Mouse (Mus musculus) cerebellum, adult 2 months (tissue): ENCODE data around the gene Usp49. TPM values are rescaled to one million over a fixed set of nuclear protein-coding genes. Genes with fewer than 3 reads are reported as not detected.

ENCODE experiments used
- DNase-seq, 2 experiments: peaks; one replicate each; pipeline ENCODE4 v3.0.0; 2021
- H3K27ac ChIP-seq: fragments of 200-500 bp; 2 replicates; pipeline ENCODE4 v1.5.1; 2012; ENCODE audit warnings: low read length, control low read depth, inconsistent platforms; ENCODE audit not compliant: insufficient read depth
- H3K27me3 ChIP-seq: fragments of 200-500 bp; 2 replicates; pipeline ENCODE4 v1.6.1; 2012; ENCODE audit warnings: inconsistent platforms, mild to moderate bottlenecking, low read length, moderate library complexity; ENCODE audit not compliant: control insufficient read depth, insufficient read depth
- H3K4me1 ChIP-seq: fragments of 200-500 bp; 2 replicates; pipeline ENCODE4 v1.6.1; 2011; ENCODE audit warnings: low read length; ENCODE audit not compliant: control insufficient read depth, insufficient read depth
- H3K4me3 ChIP-seq: fragments of 200-500 bp; replicated peaks from 2 replicates; pipeline ENCODE3; 2011; ENCODE audit warnings: mild to moderate bottlenecking, low read depth, low read length, control low read depth; ENCODE audit not compliant: insufficient read depth
- CTCF ChIP-seq: fragments of 200-500 bp; IDR thresholded peaks from 2 replicates; pipeline ENCODE4 v1.5.1; 2011; ENCODE audit warnings: low read depth, mild to moderate bottlenecking, control low read depth, low read length, moderate library complexity, borderline replicate concordance; ENCODE audit not compliant: insufficient read depth
- POLR2A ChIP-seq: fragments of 200-500 bp; IDR thresholded peaks from 2 replicates; pipeline ENCODE4 v1.6.1; 2011; ENCODE audit warnings: low read length, control low read depth, borderline replicate concordance; ENCODE audit not compliant: insufficient read depth
- WGBS: fragments of 180-500 bp; shearing (Covaris S2); methylation state at CpG from one replicate; pipeline ENCODE4 v1.1.7; 2018; 5-methylcytosine and 5-hydroxymethylcytosine counted together
- polyA plus RNA-seq: library from polyadenylated mRNA; depleted of rRNA; stranded (reverse); fragments of >200 nt; gene quantifications from 2 replicates; pipeline ENCODE4 v1.2.3, GENCODE M21; 2012

The Usp49 gene
- polyA plus RNA-seq, 1 experiment, result 11.2 TPM

GRCm38 (mm10) chr17:47627791-47628190 is 2.7 kb upstream of the Usp49 start:
- Histone ChIP-seq H3K4me3 (no peak overlapping the region), H3K4me1 (no peaks in the 10 kb centered on the region), H3K27ac (no peak overlapping the region), H3K27me3 (no peaks in the 10 kb centered on the region)
- DNase-seq, result no peak
- TF ChIP-seq CTCF, result no peak
- no peak for TF ChIP-seq POLR2A
- 87% methylated on average over 2 of the region's 2 CpGs for WGBS

DNA sequence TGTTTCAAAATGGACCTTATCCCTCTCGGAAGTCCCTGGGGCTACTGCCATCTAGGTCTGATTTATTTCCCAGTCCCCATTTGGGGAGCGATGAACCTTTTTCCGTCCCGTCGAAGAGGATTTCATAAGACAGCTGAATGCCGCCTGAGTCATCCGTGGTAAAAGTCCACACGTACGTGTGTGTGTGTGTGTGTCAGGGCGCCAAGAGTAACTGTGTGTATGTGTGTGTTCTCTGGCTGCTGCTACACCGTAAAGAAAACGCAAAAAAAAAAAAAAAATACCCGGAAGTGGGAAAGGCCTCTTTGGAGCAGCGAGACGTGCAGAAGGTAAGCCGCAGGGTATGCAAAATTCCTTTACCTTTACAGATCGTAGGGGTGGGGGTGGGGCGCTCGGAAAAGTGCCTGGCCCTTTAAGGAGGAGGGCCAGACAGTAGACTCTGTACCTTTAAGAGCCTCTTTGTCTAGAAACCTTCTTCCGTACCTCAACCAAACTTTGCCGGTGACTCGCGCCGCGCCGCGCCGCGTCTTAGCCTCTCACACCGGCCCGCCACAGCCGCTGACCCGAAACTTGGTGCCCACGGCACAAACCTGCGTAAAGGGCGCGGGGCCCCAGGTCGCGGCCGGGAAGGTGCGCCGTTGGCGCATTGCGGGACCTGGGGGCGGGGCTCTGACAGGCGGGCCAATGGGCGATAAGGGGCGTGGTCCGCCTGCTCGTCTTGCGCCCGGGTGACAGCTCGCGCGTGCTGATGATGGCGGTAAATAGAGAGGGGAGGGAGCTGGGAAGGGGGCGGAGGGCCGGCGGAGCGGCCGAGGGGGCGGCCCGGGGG is 1.4 kb upstream of the Usp49 start:
- peak overlapping the region; percentile 94 for H3K27ac ChIP-seq
- WGBS, result under 1% methylated on average over 62 of the region's 63 CpGs
- peak overlapping the region; percentile 95 for H3K4me3 ChIP-seq
- TF ChIP-seq CTCF, result no peak
- TF ChIP-seq POLR2A, result peak; percentile 26; the same call in 1 of the 2 replicates
- DNase-seq, result peak; percentile 94 to 95
- no peaks in the 10 kb centered on the region for H3K27me3 ChIP-seq
- H3K4me1 ChIP-seq, result no peaks in the 10 kb centered on the region

- TF ChIP-seq POLR2A (peak; percentile 24; the same call in 1 of the 2 replicates), CTCF (no peak)
- Histone ChIP-seq H3K4me1 (no peaks in the 10 kb centered on the region), H3K4me3 (peak overlapping the region; percentile 95), H3K27ac (peak overlapping the region; percentile 78), H3K27me3 (no peaks in the 10 kb centered on the region)
- WGBS, result under 1% methylated on average over 61 of the region's 61 CpGs
- DNase-seq, result peak; percentile 59 to 65
These were observed 493 bp upstream of the Usp49 start for GRCm38 (mm10) chr17:47629717-47630677.

- Histone ChIP-seq H3K4me3 (no peak overlapping the region), H3K27me3 (no peaks in the 10 kb centered on the region), H3K4me1 (no peaks in the 10 kb centered on the region), H3K27ac (no peak overlapping the region)
- no peak for DNase-seq
- 73% methylated on average over 4 of the region's 4 CpGs for WGBS
- TF ChIP-seq CTCF (no peak), POLR2A (no peak)
These were observed 1.8 kb downstream of the Usp49 start for GRCm38 (mm10) chr17:47632181-47632840.

DNA sequence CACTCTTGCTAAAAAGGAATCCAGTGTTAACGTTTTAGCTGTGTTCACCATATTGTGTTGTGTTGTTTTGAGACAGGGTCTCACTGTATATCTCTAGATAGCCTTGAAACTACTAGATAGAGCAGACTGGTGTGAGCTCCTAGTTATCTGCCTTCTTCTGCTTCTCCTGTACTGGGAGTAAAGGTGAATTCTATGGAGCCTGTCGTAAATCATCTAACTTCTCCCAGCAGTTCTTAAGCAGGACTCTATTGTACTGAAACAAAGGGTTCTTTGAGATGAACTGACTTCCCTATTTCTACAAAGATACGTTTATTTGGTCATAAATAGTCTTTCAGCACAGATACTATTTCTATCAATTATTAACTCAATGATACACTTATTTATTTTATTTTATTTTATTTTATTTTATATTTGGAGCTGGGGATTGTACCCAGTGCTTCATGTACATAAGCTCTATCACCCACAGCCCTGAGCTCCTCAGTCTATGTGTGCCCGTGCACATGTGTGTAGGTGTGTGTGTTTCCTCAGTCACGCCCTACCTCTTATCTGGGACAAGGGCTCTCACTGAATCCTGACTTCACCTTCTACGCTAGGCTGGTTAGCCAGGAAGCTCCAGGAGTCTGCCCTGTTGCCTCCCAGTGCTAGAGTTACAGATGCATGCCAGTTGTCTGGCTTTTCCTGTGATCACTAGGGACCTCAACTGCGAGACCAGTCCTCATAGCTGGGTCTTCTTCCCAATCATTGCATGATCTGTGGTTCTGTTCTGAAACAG is 3.7 kb downstream of the Usp49 start:
- H3K4me1 ChIP-seq, result no peaks in the 10 kb centered on the region
- no peak overlapping the region for H3K4me3 ChIP-seq
- no peaks in the 10 kb centered on the region for H3K27me3 ChIP-seq
- TF ChIP-seq CTCF (no peak), POLR2A (no peak)
- 74% methylated on average over 7 of the region's 7 CpGs for WGBS
- no peak overlapping the region for H3K27ac ChIP-seq
- DNase-seq, result no peak

DNA sequence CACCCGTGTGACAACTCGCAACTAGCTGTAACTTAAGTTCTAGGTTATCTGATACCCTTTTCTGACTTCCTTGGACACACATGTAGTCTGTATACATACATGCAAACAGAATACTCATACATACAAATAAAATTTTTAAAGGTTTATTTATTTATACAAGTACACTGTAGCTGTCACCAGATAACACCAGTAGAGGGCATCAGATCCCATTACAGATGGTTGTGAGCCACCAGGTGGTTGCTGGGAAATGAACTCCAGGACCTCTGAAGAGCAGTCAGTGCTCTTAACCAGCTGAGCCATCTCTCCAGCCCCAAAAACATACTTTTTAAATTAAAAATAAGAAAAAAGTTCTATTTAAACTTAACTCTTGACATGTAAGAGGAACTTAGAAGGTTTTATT is 12.5 kb downstream of the Usp49 start:
- no peak overlapping the region for H3K4me3 ChIP-seq
- H3K27me3 ChIP-seq, result no peaks in the 10 kb centered on the region
- no peak overlapping the region for H3K27ac ChIP-seq
- TF ChIP-seq POLR2A, result no peak
- WGBS, result 88% methylated on average over 2 of the region's 2 CpGs
- H3K4me1 ChIP-seq, result no peaks in the 10 kb centered on the region
- no peak for DNase-seq

GRCm38 (mm10) chr17:47646683-47647082 is 16.2 kb downstream of the Usp49 start:
- DNase-seq, result peak; percentile 20 to 26
- no peak overlapping the region for H3K4me3 ChIP-seq
- H3K27ac ChIP-seq, result no peak overlapping the region
- TF ChIP-seq POLR2A (no peak), CTCF (peak; percentile 34; the same call in 1 of the 2 replicates)
- 67% methylated on average over 1 of the region's 1 CpGs for WGBS
- H3K4me1 ChIP-seq, result no peaks in the 10 kb centered on the region
- no peaks in the 10 kb centered on the region for H3K27me3 ChIP-seq
